Mouse (Mus musculus) heart, embryonic 15.5 days (tissue): Measurements from ENCODE around the gene Hip1. TPM values are rescaled to one million over a fixed set of nuclear protein-coding genes. Genes with fewer than 3 reads are reported as not detected.
A peak's percentile ranks its signal among the peaks of the same experiment; 100 is the strongest.

ENCODE experiments used
- ATAC-seq: fragments of 200-750 bp; cut with Nextera tagmentation; replicated peaks from 2 replicates; pipeline ENCODE4 v1.8.0; 2017; ENCODE audit warnings: low read depth, moderate TSS enrichment; ENCODE audit not compliant: insufficient number of reproducible peaks, insufficient read depth, low FRiP score
- H3K27ac ChIP-seq: fragments of 300-500 bp; sonication (generic); 2 replicates; pipeline ENCODE4 v1.5.1; 2015; ENCODE audit warnings: mild to moderate bottlenecking, inconsistent platforms
- H3K27me3 ChIP-seq: fragments of 300-500 bp; sonication (generic); 2 replicates; pipeline ENCODE4 v1.6.1; 2015; ENCODE audit warnings: inconsistent platforms
- H3K36me3 ChIP-seq: fragments of 300-500 bp; sonication (generic); 2 replicates; pipeline ENCODE4 v1.6.1; 2015; ENCODE audit warnings: mild to moderate bottlenecking, inconsistent platforms
- H3K4me1 ChIP-seq: fragments of 300-500 bp; sonication (generic); replicated peaks from 2 replicates; pipeline ENCODE4 v1.6.1; 2015; ENCODE audit warnings: inconsistent platforms
- H3K4me2 ChIP-seq: fragments of 300-500 bp; sonication (generic); 2 replicates; pipeline ENCODE4 v1.6.1; 2015; ENCODE audit warnings: inconsistent platforms, mild to moderate bottlenecking, moderate library complexity
- H3K4me3 ChIP-seq: fragments of 300-500 bp; sonication (generic); 2 replicates; pipeline ENCODE4 v1.5.1; 2015; ENCODE audit warnings: mild to moderate bottlenecking, inconsistent platforms
- H3K9ac ChIP-seq: fragments of 300-500 bp; sonication (generic); 2 replicates; pipeline ENCODE4 v1.6.1; 2015; ENCODE audit warnings: mild to moderate bottlenecking, inconsistent platforms
- H3K9me3 ChIP-seq: fragments of 300-500 bp; sonication (generic); replicated peaks from 2 replicates; pipeline ENCODE4 v1.6.1; 2016; ENCODE audit warnings: inconsistent platforms
- WGBS: fragments of 180-500 bp; shearing (Covaris S2); methylation state at CpG from one replicate; pipeline ENCODE4 v1.1.7; 2015; ENCODE audit warnings: mixed read lengths; 5-methylcytosine and 5-hydroxymethylcytosine counted together
- polyA plus RNA-seq: library from polyadenylated mRNA; unstranded; fragments of >200 nt; fragmentation: Nextera tagmentation; extraction: Ambion mirVana; gene quantifications from 2 replicates; pipeline ENCODE4 v1.2.1, GENCODE M21; 2015

Gene Hip1
- polyA plus RNA-seq, 1 experiment from 2014 or later = 20.6 TPM

- WGBS = 61% methylated on average over 5 of the region's 5 CpGs
- no peak overlapping the region for H3K4me2 ChIP-seq
Observed at GRCm38 (mm10) chr5:135505442-135505841, 39.5 kb downstream of the Hip1 start.

GRCm38 (mm10) chr5:135502931-135503330 lies 42.0 kb downstream of the Hip1 start:
- Histone ChIP-seq H3K9me3 (no peaks in the 10 kb centered on the region), H3K4me3 (no peak overlapping the region), H3K9ac (no peak overlapping the region), H3K4me2 (no peak overlapping the region), H3K4me1 (peaks cover 11% of the 10 kb centered on the region; the same call in 1 of the 2 replicates), H3K27me3 (no peaks in the 10 kb centered on the region), H3K36me3 (no peaks in the 10 kb centered on the region), H3K27ac (no peak overlapping the region)
- WGBS = 84% methylated on average over 7 of the region's 7 CpGs
- ATAC-seq = no peak

More at GRCm38 (mm10) chr5:135505442-135505841, 39.5 kb downstream of the Hip1 start:
- Histone ChIP-seq H3K36me3 (no peaks in the 10 kb centered on the region), H3K4me3 (no peak overlapping the region), H3K9me3 (no peaks in the 10 kb centered on the region), H3K27me3 (no peaks in the 10 kb centered on the region), H3K27ac (no peak overlapping the region), H3K4me1 (peaks cover 12% of the 10 kb centered on the region; the same call in 1 of the 2 replicates), H3K9ac (no peak overlapping the region)
- ATAC-seq = no peak

GRCm38 (mm10) chr5:135502027-135502426 lies 42.9 kb downstream of the Hip1 start:
- Histone ChIP-seq H3K4me2 (no peak overlapping the region), H3K27ac (no peak overlapping the region), H3K9ac (no peak overlapping the region), H3K27me3 (no peaks in the 10 kb centered on the region), H3K4me3 (no peak overlapping the region), H3K9me3 (no peaks in the 10 kb centered on the region), H3K4me1 (peaks cover 7% of the 10 kb centered on the region; the same call in 1 of the 2 replicates), H3K36me3 (no peaks in the 10 kb centered on the region)
- WGBS = 71% methylated on average over 8 of the region's 8 CpGs
- ATAC-seq = no peak

GRCm38 (mm10) chr5:135498914-135499313 lies 46.0 kb downstream of the Hip1 start:
- Histone ChIP-seq H3K4me2 (no peak overlapping the region), H3K9me3 (no peaks in the 10 kb centered on the region), H3K27ac (no peak overlapping the region), H3K36me3 (no peaks in the 10 kb centered on the region), H3K4me3 (no peak overlapping the region), H3K27me3 (no peaks in the 10 kb centered on the region), H3K4me1 (peaks cover 7% of the 10 kb centered on the region; the same call in 1 of the 2 replicates), H3K9ac (no peak overlapping the region)
- ATAC-seq = no peak
- 67% methylated on average over 3 of the region's 3 CpGs for WGBS

- WGBS = 79% methylated on average over 6 of the region's 6 CpGs
- Histone ChIP-seq H3K27ac (no peak overlapping the region), H3K9me3 (no peaks in the 10 kb centered on the region), H3K27me3 (no peaks in the 10 kb centered on the region), H3K4me2 (no peak overlapping the region), H3K36me3 (no peaks in the 10 kb centered on the region), H3K4me3 (no peak overlapping the region), H3K4me1 (peaks cover 7% of the 10 kb centered on the region; the same call in 1 of the 2 replicates), H3K9ac (no peak overlapping the region)
- no peak for ATAC-seq
Observed at GRCm38 (mm10) chr5:135497347-135497955, 47.5 kb downstream of the Hip1 start.

- Histone ChIP-seq H3K4me1 (peaks cover 2% of the 10 kb centered on the region; the same call in 1 of the 2 replicates), H3K36me3 (no peaks in the 10 kb centered on the region), H3K4me3 (no peak overlapping the region), H3K27me3 (no peaks in the 10 kb centered on the region), H3K27ac (no peak overlapping the region), H3K9ac (no peak overlapping the region), H3K4me2 (no peak overlapping the region), H3K9me3 (no peaks in the 10 kb centered on the region)
- WGBS = 89% methylated on average over 2 of the region's 2 CpGs
- no peak for ATAC-seq
Observed at GRCm38 (mm10) chr5:135496489-135496888, 48.4 kb downstream of the Hip1 start.

GRCm38 (mm10) chr5:135495471-135495870 lies 49.4 kb downstream of the Hip1 start:
- H3K4me1 ChIP-seq = no peaks in the 10 kb centered on the region
- H3K9ac ChIP-seq = no peak overlapping the region
- ATAC-seq = no peak
- H3K4me2 ChIP-seq = no peak overlapping the region
- H3K4me3 ChIP-seq = no peak overlapping the region
- H3K9me3 ChIP-seq = no peaks in the 10 kb centered on the region
- 93% methylated on average over 8 of the region's 8 CpGs for WGBS
- H3K27ac ChIP-seq = no peak overlapping the region
- no peaks in the 10 kb centered on the region for H3K36me3 ChIP-seq
- no peaks in the 10 kb centered on the region for H3K27me3 ChIP-seq

GRCm38 (mm10) chr5:135494183-135494910 lies 50.6 kb downstream of the Hip1 start:
- peaks cover 7% of the 10 kb centered on the region for H3K4me1 ChIP-seq
- no peak overlapping the region for H3K4me2 ChIP-seq
- no peak; the same call in 1 of the 2 replicates for ATAC-seq
- no peaks in the 10 kb centered on the region for H3K9me3 ChIP-seq
- H3K4me3 ChIP-seq = no peak overlapping the region
- 79% methylated on average over 13 of the region's 13 CpGs for WGBS
- no peaks in the 10 kb centered on the region for H3K27me3 ChIP-seq
- no peak overlapping the region for H3K27ac ChIP-seq
- no peaks in the 10 kb centered on the region for H3K36me3 ChIP-seq
- H3K9ac ChIP-seq = no peak overlapping the region

- Histone ChIP-seq H3K4me2 (no peak overlapping the region), H3K27ac (no peak overlapping the region), H3K9me3 (no peaks in the 10 kb centered on the region), H3K4me1 (peaks cover 13% of the 10 kb centered on the region), H3K27me3 (no peaks in the 10 kb centered on the region), H3K9ac (no peak overlapping the region), H3K36me3 (no peaks in the 10 kb centered on the region), H3K4me3 (no peak overlapping the region)
- ATAC-seq = no peak
- 77% methylated on average over 3 of the region's 3 CpGs for WGBS
Observed at GRCm38 (mm10) chr5:135493095-135493494, 51.8 kb downstream of the Hip1 start.

GRCm38 (mm10) chr5:135492126-135492525 lies 52.8 kb downstream of the Hip1 start:
- Histone ChIP-seq H3K4me3 (no peak overlapping the region), H3K4me2 (no peak overlapping the region), H3K9ac (no peak overlapping the region), H3K36me3 (no peaks in the 10 kb centered on the region), H3K27ac (no peak overlapping the region), H3K9me3 (no peaks in the 10 kb centered on the region), H3K4me1 (peaks cover 22% of the 10 kb centered on the region), H3K27me3 (no peaks in the 10 kb centered on the region)
- WGBS = 75% methylated on average over 2 of the region's 2 CpGs
- no peak for ATAC-seq

GRCm38 (mm10) chr5:135489695-135490294 lies 55.1 kb downstream of the Hip1 start:
- WGBS = 11% methylated on average over 14 of the region's 14 CpGs
- ATAC-seq = no peak
- H3K9me3 ChIP-seq = no peaks in the 10 kb centered on the region
- no peaks in the 10 kb centered on the region for H3K36me3 ChIP-seq
- peak overlapping the region; percentile 80 for H3K4me3 ChIP-seq
- H3K27ac ChIP-seq = peak overlapping the region; percentile 88
- peaks cover 30% of the 10 kb centered on the region for H3K4me1 ChIP-seq
- H3K9ac ChIP-seq = peak overlapping the region; percentile 65
- no peaks in the 10 kb centered on the region for H3K27me3 ChIP-seq
- H3K4me2 ChIP-seq = peak overlapping the region; percentile 73
